Mouse (Mus musculus) liver, embryonic 13.5 days (tissue): Measurements from ENCODE around the gene Taldo1. TPM values are rescaled to one million over a fixed set of nuclear protein-coding genes. Genes with fewer than 3 reads are reported as not detected.

Experiments used
- ATAC-seq: fragments of 200-750 bp; cut with Nextera tagmentation; 2 replicates; pipeline ENCODE4 v1.8.0; 2017; ENCODE audit warnings: low read depth, mild to moderate bottlenecking, moderate number of reproducible peaks, moderate library complexity
- DNase-seq: peaks from one replicate; pipeline ENCODE4 v3.0.0; 2022
- H3K27ac ChIP-seq: fragments of 300-500 bp; sonication (generic); 2 replicates; pipeline ENCODE4 v1.5.1; 2015; ENCODE audit warnings: moderate library complexity, mild to moderate bottlenecking, inconsistent platforms
- H3K27me3 ChIP-seq: fragments of 300-500 bp; sonication (generic); 2 replicates; pipeline ENCODE4 v1.6.1; 2015; ENCODE audit warnings: mild to moderate bottlenecking, inconsistent platforms
- H3K36me3 ChIP-seq: fragments of 300-500 bp; sonication (generic); 2 replicates; pipeline ENCODE4 v1.6.1; 2015; ENCODE audit warnings: mild to moderate bottlenecking, inconsistent platforms
- H3K4me1 ChIP-seq: fragments of 300-500 bp; sonication (generic); replicated peaks from 2 replicates; pipeline ENCODE4 v1.6.1; 2015; ENCODE audit warnings: inconsistent platforms
- H3K4me2 ChIP-seq: fragments of 300-500 bp; sonication (generic); 2 replicates; pipeline ENCODE4 v1.6.1; 2015; ENCODE audit warnings: inconsistent platforms, mild to moderate bottlenecking, moderate library complexity
- H3K4me3 ChIP-seq: fragments of 300-500 bp; sonication (generic); replicated peaks from 2 replicates; pipeline ENCODE4 v1.5.1; 2015; ENCODE audit warnings: mild to moderate bottlenecking, inconsistent platforms
- H3K9ac ChIP-seq: fragments of 300-500 bp; sonication (generic); 2 replicates; pipeline ENCODE4 v1.6.1; 2015; ENCODE audit warnings: mild to moderate bottlenecking, inconsistent platforms
- H3K9me3 ChIP-seq: fragments of 300-500 bp; sonication (generic); replicated peaks from 2 replicates; pipeline ENCODE4 v1.6.1; 2016; ENCODE audit warnings: inconsistent platforms
- WGBS: fragments of 180-500 bp; shearing (Covaris S2); methylation state at CpG from one replicate; pipeline ENCODE4 v1.1.7; 2015; ENCODE audit not compliant: insufficient replicate concordance; 5-methylcytosine and 5-hydroxymethylcytosine counted together
- polyA plus RNA-seq: library from polyadenylated mRNA; unstranded; fragments of >200 nt; fragmentation: Nextera tagmentation; extraction: Ambion mirVana; gene quantifications from 2 replicates; pipeline ENCODE4 v1.2.1, GENCODE M21; 2015

Taldo1 gene
- polyA plus RNA-seq, 1 experiment from 2014 or later: 518 TPM

DNA sequence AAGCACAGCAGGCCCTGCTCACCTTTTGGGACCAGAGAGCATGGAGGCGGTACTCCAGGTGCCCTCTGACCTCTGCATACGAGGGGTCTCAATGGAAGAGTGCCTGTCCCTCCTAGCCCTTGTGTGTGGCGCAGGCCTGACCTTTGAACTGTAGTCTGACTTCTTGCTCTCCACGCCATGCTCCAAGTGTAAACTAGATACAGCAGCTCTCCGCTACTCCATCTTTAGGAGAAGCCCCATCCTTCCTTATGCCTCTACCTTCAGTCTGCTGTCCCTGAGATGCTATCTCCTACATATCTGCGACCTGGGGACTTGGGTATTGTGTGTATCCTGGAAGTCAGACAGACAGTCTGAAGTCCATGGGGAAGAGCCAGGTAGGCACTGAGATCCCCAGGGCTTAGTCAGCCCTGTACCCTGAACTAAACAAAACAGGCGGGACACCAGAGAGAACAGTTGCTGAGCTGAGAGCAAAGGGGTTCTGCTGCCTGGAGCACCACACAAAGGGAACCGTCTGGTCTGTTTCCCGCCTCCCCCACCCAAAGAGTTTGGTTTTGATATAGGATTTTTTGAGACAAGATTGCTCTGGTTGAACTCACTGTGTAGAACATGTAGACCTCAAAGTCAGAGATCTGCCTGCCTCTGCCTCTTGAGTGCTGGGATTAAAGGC, 44.0 kb downstream of the Taldo1 start:
- Histone ChIP-seq H3K4me3 (peak overlapping the region; percentile 71), H3K9ac (peak overlapping the region; percentile 83), H3K4me2 (peak overlapping the region; percentile 93), H3K9me3 (no peaks in the 10 kb centered on the region), H3K36me3 (peaks cover 64% of the 10 kb centered on the region), H3K4me1 (peaks cover 76% of the 10 kb centered on the region), H3K27me3 (no peaks in the 10 kb centered on the region), H3K27ac (peak overlapping the region; percentile 75)
- DNase-seq: no peak
- 64% methylated on average over 9 of the region's 9 CpGs for WGBS
- no peak for ATAC-seq

- ATAC-seq (no peak), DNase-seq (no peak)
- H3K4me2 ChIP-seq: peak overlapping the region; percentile 93
- H3K27ac ChIP-seq: peak overlapping the region; percentile 75
- no peaks in the 10 kb centered on the region for H3K27me3 ChIP-seq
- H3K36me3 ChIP-seq: peaks cover 64% of the 10 kb centered on the region
- H3K4me3 ChIP-seq: peak overlapping the region; percentile 71
- H3K9me3 ChIP-seq: no peaks in the 10 kb centered on the region
- peaks cover 81% of the 10 kb centered on the region for H3K4me1 ChIP-seq
- 43% methylated on average over 2 of the region's 2 CpGs for WGBS
- peak overlapping the region; percentile 83 for H3K9ac ChIP-seq
Observed at GRCm38 (mm10) chr7:141436523-141436892, 44.5 kb downstream of the Taldo1 start.

- Histone ChIP-seq H3K4me2 (peak within 1 kb of the TSS; percentile 93), H3K4me3 (peak within 1 kb of the TSS; percentile 71), H3K27ac (peak within 1 kb of the TSS; percentile 75), H3K9ac (peak within 1 kb of the TSS; percentile 83), H3K27me3 (no peaks in the 10 kb centered on the region), H3K4me1 (peaks cover 84% of the 10 kb centered on the region), H3K36me3 (peaks cover 64% of the 10 kb centered on the region), H3K9me3 (no peaks in the 10 kb centered on the region)
- DNase-seq (peak; percentile 69), ATAC-seq (peak; percentile 78)
- 6% methylated on average over 53 of the region's 53 CpGs for WGBS
Observed at GRCm38 (mm10) chr7:141437178-141438120, 45.5 kb downstream of the Taldo1 start, which contains the start of gene Slc25a22. Gene Slc25a22, minus strand, starts transcription at chr7:141437892.

DNA sequence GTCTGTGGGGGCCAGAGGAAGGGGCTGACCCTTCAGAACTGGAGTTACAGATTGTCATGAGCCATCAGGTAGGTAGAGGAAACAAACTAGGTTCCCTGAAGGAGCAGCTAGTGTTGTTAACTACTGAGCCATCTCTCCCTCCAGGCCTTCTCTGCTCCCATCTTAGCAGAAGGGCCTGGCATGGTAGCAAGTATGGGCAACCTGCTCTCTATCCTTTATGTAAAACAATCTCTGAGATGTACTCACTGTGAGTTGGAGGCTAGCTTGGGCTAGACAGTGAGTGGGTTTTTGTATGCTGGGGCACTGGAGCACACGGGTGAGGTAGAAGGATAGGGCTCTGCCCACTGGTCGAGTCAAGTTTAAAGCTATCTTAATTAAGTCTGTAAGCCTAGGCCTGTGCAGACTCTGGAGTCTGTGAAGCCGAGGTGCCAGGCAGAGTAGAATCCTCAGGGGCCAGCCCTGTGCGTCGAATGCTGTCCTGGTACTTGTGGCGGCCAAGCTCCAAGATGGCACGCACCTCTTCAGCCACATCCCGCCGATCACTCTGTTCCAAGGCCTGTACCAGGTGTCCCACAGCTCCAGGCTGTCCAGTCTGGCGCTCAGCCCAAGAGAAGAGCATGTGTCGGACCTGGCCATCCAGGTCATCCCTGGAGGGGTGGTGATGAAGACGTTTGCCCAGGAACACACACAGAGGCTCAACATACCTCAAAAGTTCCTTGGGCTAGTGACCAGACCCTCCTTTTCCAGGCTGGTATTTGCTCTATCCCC, 46.4 kb downstream of the Taldo1 start:
- WGBS: 86% methylated on average over 12 of the region's 12 CpGs
- H3K4me1 ChIP-seq: peaks cover 86% of the 10 kb centered on the region
- H3K9ac ChIP-seq: peak overlapping the region; percentile 83; the same call in 1 of the 2 replicates
- no peak overlapping the region for H3K4me2 ChIP-seq
- ATAC-seq (no peak), DNase-seq (no peak)
- no peaks in the 10 kb centered on the region for H3K9me3 ChIP-seq
- peak overlapping the region; percentile 36 for H3K27ac ChIP-seq
- H3K27me3 ChIP-seq: no peaks in the 10 kb centered on the region
- H3K36me3 ChIP-seq: peaks cover 61% of the 10 kb centered on the region
- H3K4me3 ChIP-seq: no peak overlapping the region

- Histone ChIP-seq H3K27me3 (no peaks in the 10 kb centered on the region), H3K4me2 (no peak overlapping the region), H3K4me1 (peaks cover 84% of the 10 kb centered on the region), H3K36me3 (peaks cover 54% of the 10 kb centered on the region), H3K9me3 (no peaks in the 10 kb centered on the region), H3K4me3 (no peak overlapping the region), H3K27ac (no peak overlapping the region; the same call in 1 of the 2 replicates), H3K9ac (no peak overlapping the region)
- 91% methylated on average over 10 of the region's 10 CpGs for WGBS
- ATAC-seq (no peak), DNase-seq (no peak)
Observed at GRCm38 (mm10) chr7:141439140-141439679, 47.2 kb downstream of the Taldo1 start.

GRCm38 (mm10) chr7:141439811-141440210, 47.8 kb downstream of the Taldo1 start:
- H3K4me3 ChIP-seq: no peak overlapping the region
- H3K4me2 ChIP-seq: no peak overlapping the region
- H3K27me3 ChIP-seq: no peaks in the 10 kb centered on the region
- peaks cover 54% of the 10 kb centered on the region for H3K36me3 ChIP-seq
- WGBS: 90% methylated on average over 11 of the region's 11 CpGs
- H3K4me1 ChIP-seq: peaks cover 84% of the 10 kb centered on the region
- ATAC-seq (no peak), DNase-seq (no peak)
- no peak overlapping the region for H3K9ac ChIP-seq
- no peaks in the 10 kb centered on the region for H3K9me3 ChIP-seq
- no peak overlapping the region for H3K27ac ChIP-seq

GRCm38 (mm10) chr7:141440613-141441012, 48.6 kb downstream of the Taldo1 start:
- ATAC-seq: no peak
- H3K9ac ChIP-seq: no peak overlapping the region
- H3K4me1 ChIP-seq: peaks cover 78% of the 10 kb centered on the region

GRCm38 (mm10) chr7:141441460-141441859, 49.5 kb downstream of the Taldo1 start:
- H3K4me2 ChIP-seq: peak overlapping the region; percentile 97
- H3K4me1 ChIP-seq: peaks cover 71% of the 10 kb centered on the region
- 92% methylated on average over 9 of the region's 9 CpGs for WGBS
- DNase-seq: no peak
- no peaks in the 10 kb centered on the region for H3K9me3 ChIP-seq
- no peak for ATAC-seq
- no peaks in the 10 kb centered on the region for H3K27me3 ChIP-seq
- H3K27ac ChIP-seq: peak overlapping the region; percentile 18; the same call in 1 of the 2 replicates
- H3K4me3 ChIP-seq: no peak overlapping the region; the same call in 1 of the 2 replicates
- peak overlapping the region; percentile 83 for H3K9ac ChIP-seq
- H3K36me3 ChIP-seq: peaks cover 54% of the 10 kb centered on the region

More at GRCm38 (mm10) chr7:141440613-141441012, 48.6 kb downstream of the Taldo1 start:
- WGBS: 42% methylated on average over 6 of the region's 6 CpGs
- DNase-seq: no peak
- no peak overlapping the region for H3K4me2 ChIP-seq
- peaks cover 54% of the 10 kb centered on the region for H3K36me3 ChIP-seq
- no peak overlapping the region for H3K4me3 ChIP-seq
- H3K27ac ChIP-seq: no peak overlapping the region
- H3K27me3 ChIP-seq: no peaks in the 10 kb centered on the region
- H3K9me3 ChIP-seq: no peaks in the 10 kb centered on the region

DNA sequence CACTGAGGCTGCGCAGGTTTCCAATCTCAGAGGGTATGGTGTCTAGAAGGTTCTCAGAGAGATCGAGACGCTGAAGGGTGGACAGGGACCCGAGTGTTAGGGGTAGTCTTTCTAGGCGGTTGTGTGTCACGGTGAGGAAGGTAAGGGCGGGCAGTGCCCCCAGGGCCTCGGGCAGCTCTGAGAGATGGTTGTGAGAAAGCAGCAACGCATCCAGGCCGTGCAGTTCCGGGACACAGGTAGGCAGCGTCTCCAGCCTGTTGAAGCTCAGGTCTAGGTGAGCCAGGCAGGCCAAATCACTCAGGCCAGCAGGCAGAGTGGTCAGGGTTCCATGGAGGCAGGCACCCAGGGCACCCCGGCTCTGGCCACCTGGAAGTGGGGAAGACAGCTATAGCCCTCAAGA, 50.2 kb downstream of the Taldo1 start:
- Histone ChIP-seq H3K4me2 (peak overlapping the region; percentile 97), H3K9me3 (no peaks in the 10 kb centered on the region), H3K27ac (peak overlapping the region; percentile 79; the same call in 1 of the 2 replicates), H3K4me3 (peak overlapping the region; percentile 72), H3K4me1 (peaks cover 69% of the 10 kb centered on the region), H3K9ac (peak overlapping the region; percentile 83), H3K27me3 (no peaks in the 10 kb centered on the region), H3K36me3 (peaks cover 54% of the 10 kb centered on the region)
- DNase-seq (no peak), ATAC-seq (no peak)
- WGBS: 86% methylated on average over 13 of the region's 13 CpGs

DNA sequence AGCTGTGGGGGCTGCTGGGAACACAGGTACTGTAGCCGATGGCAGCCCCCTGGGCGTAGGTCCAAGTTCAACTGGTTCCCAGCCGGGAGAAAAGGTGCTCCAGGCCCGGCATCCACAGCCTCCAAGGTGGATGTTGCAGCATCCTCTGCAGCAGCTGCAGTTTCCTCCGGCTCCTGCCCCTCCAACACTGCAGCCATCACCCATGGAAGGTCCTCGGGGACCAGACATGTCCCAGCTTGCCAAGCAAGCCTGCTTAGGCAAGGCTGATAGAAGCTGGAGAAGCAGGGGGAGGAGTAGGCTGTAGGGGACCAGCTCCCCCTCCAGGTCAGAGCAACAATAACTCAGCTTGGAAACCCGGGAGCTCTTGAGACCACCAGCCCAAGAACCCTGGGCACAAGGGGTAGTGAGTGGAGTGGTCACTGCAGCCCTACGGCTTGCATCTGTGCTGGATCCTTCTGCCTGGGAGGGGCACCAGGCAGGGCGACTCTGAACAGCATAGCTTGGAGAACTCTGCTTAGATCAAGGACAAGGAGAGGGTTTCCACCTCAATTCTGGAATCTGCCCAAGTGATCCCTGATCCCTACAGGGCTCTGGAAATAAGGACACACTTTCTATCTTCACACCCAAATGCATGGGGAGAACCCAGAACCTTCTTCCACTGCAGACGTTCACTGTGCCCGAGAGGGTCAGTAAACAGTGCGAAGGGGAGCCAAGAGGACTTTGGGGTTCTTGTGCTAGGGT, 51.3 kb downstream of the Taldo1 start:
- peak overlapping the region; percentile 79 for H3K27ac ChIP-seq
- H3K9me3 ChIP-seq: no peaks in the 10 kb centered on the region
- ATAC-seq: peak; percentile 15
- peaks cover 49% of the 10 kb centered on the region for H3K36me3 ChIP-seq
- 19% methylated on average over 12 of the region's 12 CpGs for WGBS
- peak overlapping the region; percentile 97 for H3K4me2 ChIP-seq
- H3K4me1 ChIP-seq: peaks cover 63% of the 10 kb centered on the region
- no peaks in the 10 kb centered on the region for H3K27me3 ChIP-seq
- peak overlapping the region; percentile 72 for H3K4me3 ChIP-seq
- peak overlapping the region; percentile 83 for H3K9ac ChIP-seq
- DNase-seq: peak; percentile 42
